Mouse (Mus musculus): Measurements from ENCODE around the gene Arhgap9. TPM values are rescaled to one million over a fixed set of nuclear protein-coding genes. Genes with fewer than 3 reads are reported as not detected.

Arhgap9 gene
- polyA plus RNA-seq, 1 experiment: 0.16 TPM

GRCm38 (mm10) chr10:127349810-127350209 is 28.0 kb downstream of the Arhgap9 start:
- TF ChIP-seq GATA1 (IDR thresholded peaks at IDR 0.05; ENCODE audit: low read length) (no peak), TAL1 (IDR thresholded peaks at IDR 0.05; ENCODE audit: low read length) (no peak)
- Histone ChIP-seq H3K36me3 (ENCODE audit: control insufficient read depth) (no peaks in the 10 kb centered on the region), H3K4me3 (replicated peaks) (no peak overlapping the region), H3K9me3 (ENCODE audit: control insufficient read depth, low read length) (peaks cover 2% of the 10 kb centered on the region; the same call in 1 of the 2 replicates), H3K4me1 (ENCODE audit: control insufficient read depth) (peaks cover 9% of the 10 kb centered on the region; the same call in 1 of the 2 replicates), H3K27me3 (ENCODE audit: control insufficient read depth) (peaks cover 19% of the 10 kb centered on the region)

GRCm38 (mm10) chr10:127350594-127351284 is 29.0 kb downstream of the Arhgap9 start:
- peak overlapping the region; percentile 14 for H3K4me3 ChIP-seq (replicated peaks)

GRCm38 (mm10) chr10:127351285-127351595 is 29.5 kb downstream of the Arhgap9 start:
- Histone ChIP-seq H3K9me3 (ENCODE audit: control insufficient read depth, low read length) (no peaks in the 10 kb centered on the region), H3K4me3 (replicated peaks) (no peak overlapping the region), H3K4me1 (ENCODE audit: control insufficient read depth) (peaks cover 9% of the 10 kb centered on the region; the same call in 1 of the 2 replicates), H3K36me3 (ENCODE audit: control insufficient read depth) (no peaks in the 10 kb centered on the region), H3K27me3 (ENCODE audit: control insufficient read depth) (peaks cover 14% of the 10 kb centered on the region)
- no peak for TF ChIP-seq TAL1 (IDR thresholded peaks at IDR 0.05; ENCODE audit: low read length)
- no peak for TF ChIP-seq GATA1 (IDR thresholded peaks at IDR 0.05; ENCODE audit: low read length)

More at GRCm38 (mm10) chr10:127350594-127351284, 29.0 kb downstream of the Arhgap9 start:
- no peaks in the 10 kb centered on the region for H3K36me3 ChIP-seq (ENCODE audit: control insufficient read depth)
- TF ChIP-seq TAL1 (IDR thresholded peaks at IDR 0.05; ENCODE audit: low read length): no peak
- TF ChIP-seq GATA1 (IDR thresholded peaks at IDR 0.05; ENCODE audit: low read length): no peak
- peaks cover 9% of the 10 kb centered on the region; the same call in 1 of the 2 replicates for H3K4me1 ChIP-seq (ENCODE audit: control insufficient read depth)
- peaks cover 14% of the 10 kb centered on the region for H3K27me3 ChIP-seq (ENCODE audit: control insufficient read depth)
- H3K9me3 ChIP-seq (ENCODE audit: control insufficient read depth, low read length): no peaks in the 10 kb centered on the region

GRCm38 (mm10) chr10:127351719-127352118 is 30.0 kb downstream of the Arhgap9 start:
- TF ChIP-seq TAL1 (IDR thresholded peaks at IDR 0.05; ENCODE audit: low read length) (no peak), GATA1 (IDR thresholded peaks at IDR 0.05; ENCODE audit: low read length) (no peak)
- no peaks in the 10 kb centered on the region for H3K9me3 ChIP-seq (ENCODE audit: control insufficient read depth, low read length)
- H3K4me1 ChIP-seq (ENCODE audit: control insufficient read depth): peaks cover 9% of the 10 kb centered on the region; the same call in 1 of the 2 replicates
- H3K4me3 ChIP-seq (replicated peaks): no peak overlapping the region
- no peaks in the 10 kb centered on the region for H3K36me3 ChIP-seq (ENCODE audit: control insufficient read depth)
- peaks cover 14% of the 10 kb centered on the region for H3K27me3 ChIP-seq (ENCODE audit: control insufficient read depth)

GRCm38 (mm10) chr10:127352187-127352586 is 30.4 kb downstream of the Arhgap9 start:
- H3K4me1 ChIP-seq (ENCODE audit: control insufficient read depth): peaks cover 9% of the 10 kb centered on the region; the same call in 1 of the 2 replicates
- peaks cover 14% of the 10 kb centered on the region for H3K27me3 ChIP-seq (ENCODE audit: control insufficient read depth)
- no peak for TF ChIP-seq GATA1 (IDR thresholded peaks at IDR 0.05; ENCODE audit: low read length)
- no peak for TF ChIP-seq TAL1 (IDR thresholded peaks at IDR 0.05; ENCODE audit: low read length)
- H3K4me3 ChIP-seq (replicated peaks): no peak overlapping the region
- H3K36me3 ChIP-seq (ENCODE audit: control insufficient read depth): no peaks in the 10 kb centered on the region; the same call in 1 of the 2 replicates
- no peaks in the 10 kb centered on the region for H3K9me3 ChIP-seq (ENCODE audit: control insufficient read depth, low read length)

- Histone ChIP-seq H3K27me3 (ENCODE audit: control insufficient read depth) (peaks cover 14% of the 10 kb centered on the region), H3K36me3 (ENCODE audit: control insufficient read depth) (no peaks in the 10 kb centered on the region; the same call in 1 of the 2 replicates), H3K4me3 (replicated peaks) (no peak overlapping the region), H3K4me1 (ENCODE audit: control insufficient read depth) (peaks cover 9% of the 10 kb centered on the region; the same call in 1 of the 2 replicates), H3K9me3 (ENCODE audit: control insufficient read depth, low read length) (no peaks in the 10 kb centered on the region)
- no peak for TF ChIP-seq TAL1 (IDR thresholded peaks at IDR 0.05; ENCODE audit: low read length)
- no peak for TF ChIP-seq GATA1 (IDR thresholded peaks at IDR 0.05; ENCODE audit: low read length)
These were observed 31.0 kb downstream of the Arhgap9 start for GRCm38 (mm10) chr10:127352766-127353165.

GRCm38 (mm10) chr10:127353909-127354895 is 32.4 kb downstream of the Arhgap9 start, which contains the start of gene Inhbe:
Gene Inhbe, minus strand, starts transcription at chr10:127354411.
- H3K4me1 ChIP-seq (ENCODE audit: control insufficient read depth): peaks cover 9% of the 10 kb centered on the region; the same call in 1 of the 2 replicates

GRCm38 (mm10) chr10:127355336-127355735 is 33.6 kb downstream of the Arhgap9 start:
- H3K9me3 ChIP-seq (ENCODE audit: control insufficient read depth, low read length): no peaks in the 10 kb centered on the region
- TF ChIP-seq GATA1 (IDR thresholded peaks at IDR 0.05; ENCODE audit: low read length): no peak
- no peak for TF ChIP-seq TAL1 (IDR thresholded peaks at IDR 0.05; ENCODE audit: low read length)
- H3K4me1 ChIP-seq (ENCODE audit: control insufficient read depth): peaks cover 7% of the 10 kb centered on the region; the same call in 1 of the 2 replicates
- peaks cover 16% of the 10 kb centered on the region for H3K27me3 ChIP-seq (ENCODE audit: control insufficient read depth)
- H3K36me3 ChIP-seq (ENCODE audit: control insufficient read depth): no peaks in the 10 kb centered on the region; the same call in 1 of the 2 replicates
- no peak overlapping the region for H3K4me3 ChIP-seq (replicated peaks)

More at GRCm38 (mm10) chr10:127353909-127354895, 32.4 kb downstream of the Arhgap9 start, which contains the start of gene Inhbe:
- Histone ChIP-seq H3K4me3 (replicated peaks) (no peak within 1 kb of the TSS), H3K9me3 (ENCODE audit: control insufficient read depth, low read length) (no peaks in the 10 kb centered on the region), H3K27me3 (ENCODE audit: control insufficient read depth) (peaks cover 14% of the 10 kb centered on the region), H3K36me3 (ENCODE audit: control insufficient read depth) (no peaks in the 10 kb centered on the region; the same call in 1 of the 2 replicates)
- TF ChIP-seq GATA1 (IDR thresholded peaks at IDR 0.05; ENCODE audit: low read length): no peak
- TF ChIP-seq TAL1 (IDR thresholded peaks at IDR 0.05; ENCODE audit: low read length): no peak

Data from erythroblast, embryonic 14.5 days (primary cell).